Mouse (Mus musculus): ENCODE results near the gene Vmn1r93. TPM values are rescaled to one million over a fixed set of nuclear protein-coding genes. Genes with fewer than 3 reads are reported as not detected.
"Not testable (repeated sequence)": the region's sequence is repeated elsewhere in the genome, so short reads cannot be mapped to it uniquely, and the experiment has no call there.

The Vmn1r93 gene
- polyA plus RNA-seq (2014; fragmentation: Nextera tagmentation; extraction: Ambion mirVana) = not detected in 2 replicates

GRCm38 (mm10) chr7:20138988-20139387, at the start of gene Vmn1r93:
Vmn1r93 (minus strand) TSS chr7:20139088.
- H3K4me1 ChIP-seq (ENCODE audit: control insufficient read depth, insufficient read depth, low read length); H3K4me3 ChIP-seq (ENCODE audit: low read depth, low read length); H3K27me3 ChIP-seq (ENCODE audit: control insufficient read depth, insufficient read depth, low read length); ATAC-seq (ENCODE audit: insufficient number of reproducible peaks, insufficient read depth, low FRiP score, low read depth); H3K27ac ChIP-seq (ENCODE audit: low read length); H3K36me3 ChIP-seq (ENCODE audit: control insufficient read depth, insufficient read depth, low read length); H3K4me2 ChIP-seq (replicated peaks; ENCODE audit: low read depth, low read length); H3K9me3 ChIP-seq (ENCODE audit: control insufficient read depth, low read depth, low read length); H3K9ac ChIP-seq (replicated peaks; ENCODE audit: low read depth, low read length): not testable (repeated sequence)
- no CpG with 5 or more reads among the region's 5 CpGs for WGBS

- H3K4me1 ChIP-seq (ENCODE audit: control insufficient read depth, insufficient read depth, low read length); H3K9me3 ChIP-seq (ENCODE audit: control insufficient read depth, low read depth, low read length); H3K27ac ChIP-seq (ENCODE audit: low read length); H3K9ac ChIP-seq (replicated peaks; ENCODE audit: low read depth, low read length); H3K4me3 ChIP-seq (ENCODE audit: low read depth, low read length); H3K4me2 ChIP-seq (replicated peaks; ENCODE audit: low read depth, low read length); H3K27me3 ChIP-seq (ENCODE audit: control insufficient read depth, insufficient read depth, low read length); ATAC-seq (ENCODE audit: insufficient number of reproducible peaks, insufficient read depth, low FRiP score, low read depth); H3K36me3 ChIP-seq (ENCODE audit: control insufficient read depth, insufficient read depth, low read length): not testable (repeated sequence)
- WGBS = no CpG with 5 or more reads among the region's 3 CpGs
These were observed 29.4 kb upstream of the Vmn1r93 start, which contains the start of gene Vmn1r94 for GRCm38 (mm10) chr7:20168277-20168676. Vmn1r94 (minus strand) TSS chr7:20168377.

- not testable (repeated sequence) for H3K27ac ChIP-seq (ENCODE audit: low read length); H3K36me3 ChIP-seq (ENCODE audit: control insufficient read depth, insufficient read depth, low read length); H3K4me1 ChIP-seq (ENCODE audit: control insufficient read depth, insufficient read depth, low read length); H3K27me3 ChIP-seq (ENCODE audit: control insufficient read depth, insufficient read depth, low read length); H3K4me3 ChIP-seq (ENCODE audit: low read depth, low read length); H3K4me2 ChIP-seq (replicated peaks; ENCODE audit: low read depth, low read length); ATAC-seq (ENCODE audit: insufficient number of reproducible peaks, insufficient read depth, low FRiP score, low read depth); H3K9me3 ChIP-seq (ENCODE audit: control insufficient read depth, low read depth, low read length); H3K9ac ChIP-seq (replicated peaks; ENCODE audit: low read depth, low read length)
- no CpG with 5 or more reads among the region's 2 CpGs for WGBS
These were observed 16.4 kb downstream of the Vmn1r93 start, which contains the start of gene Gm16442 for GRCm38 (mm10) chr7:20122479-20122878. Gm16442 (minus strand) TSS chr7:20122579.

GRCm38 (mm10) chr7:20099380-20099779, 39.5 kb downstream of the Vmn1r93 start, which contains the start of gene Vmn1r91:
Vmn1r91 (plus strand) TSS chr7:20099680.
- H3K36me3 ChIP-seq (ENCODE audit: control insufficient read depth, insufficient read depth, low read length); H3K27ac ChIP-seq (ENCODE audit: low read length); ATAC-seq (ENCODE audit: insufficient number of reproducible peaks, insufficient read depth, low FRiP score, low read depth); H3K4me2 ChIP-seq (replicated peaks; ENCODE audit: low read depth, low read length); H3K9ac ChIP-seq (replicated peaks; ENCODE audit: low read depth, low read length); H3K4me3 ChIP-seq (ENCODE audit: low read depth, low read length); H3K27me3 ChIP-seq (ENCODE audit: control insufficient read depth, insufficient read depth, low read length); H3K9me3 ChIP-seq (ENCODE audit: control insufficient read depth, low read depth, low read length); H3K4me1 ChIP-seq (ENCODE audit: control insufficient read depth, insufficient read depth, low read length): not testable (repeated sequence)
- 79% methylated on average over 5 of the region's 5 CpGs for WGBS

Other genes with a start within 250 kb of the Vmn1r93 start
- 10.4 and 11.7 TPM in 2 replicates for gene Pvr, start 217.9 kb downstream of the Vmn1r93 start, polyA plus RNA-seq (2014; fragmentation: Nextera tagmentation; extraction: Ambion mirVana)
- 0.18 and 0.71 TPM in 2 replicates for gene Igsf23, start 188.3 kb downstream of the Vmn1r93 start, polyA plus RNA-seq (2014; fragmentation: Nextera tagmentation; extraction: Ambion mirVana)
- not detected in 2 replicates for gene Ceacam20, start 173.7 kb downstream of the Vmn1r93 start, polyA plus RNA-seq (2014; fragmentation: Nextera tagmentation; extraction: Ambion mirVana)
- not detected in 2 replicates for gene Nlrp9b, start 147.6 kb downstream of the Vmn1r93 start, polyA plus RNA-seq (2014; fragmentation: Nextera tagmentation; extraction: Ambion mirVana)
- gene Vmn1r91, start 39.4 kb downstream of the Vmn1r93 start, polyA plus RNA-seq (2014; fragmentation: Nextera tagmentation; extraction: Ambion mirVana) = not detected in 2 replicates
- gene Gm16442, start 16.5 kb downstream of the Vmn1r93 start, polyA plus RNA-seq (2014; fragmentation: Nextera tagmentation; extraction: Ambion mirVana) = not detected in 2 replicates
- gene Vmn1r94, start 29.3 kb upstream of the Vmn1r93 start, polyA plus RNA-seq (2014; fragmentation: Nextera tagmentation; extraction: Ambion mirVana) = not detected in 2 replicates
- not detected in 2 replicates for gene Vmn1r95, start 54.6 kb upstream of the Vmn1r93 start, polyA plus RNA-seq (2014; fragmentation: Nextera tagmentation; extraction: Ambion mirVana)
- gene Gm6164, start 66.5 kb upstream of the Vmn1r93 start, polyA plus RNA-seq (2014; fragmentation: Nextera tagmentation; extraction: Ambion mirVana) = not detected in 2 replicates
- not detected in 2 replicates for gene Gm4498, start 94.7 kb upstream of the Vmn1r93 start, polyA plus RNA-seq (2014; fragmentation: Nextera tagmentation; extraction: Ambion mirVana)
- gene Gm5890, start 123.7 kb upstream of the Vmn1r93 start, polyA plus RNA-seq (2014; fragmentation: Nextera tagmentation; extraction: Ambion mirVana) = not detected in 2 replicates
- gene Gm4133, start 195.0 kb upstream of the Vmn1r93 start, polyA plus RNA-seq (2014; fragmentation: Nextera tagmentation; extraction: Ambion mirVana) = not detected in 2 replicates
- not detected in 2 replicates for gene Gm5728, start 236.3 kb upstream of the Vmn1r93 start, polyA plus RNA-seq (2014; fragmentation: Nextera tagmentation; extraction: Ambion mirVana)